Mouse (Mus musculus) forebrain, embryonic 16.5 days (tissue): ENCODE results near the gene Chst5. TPM values are rescaled to one million over a fixed set of nuclear protein-coding genes. Genes with fewer than 3 reads are reported as not detected.

Source experiments
- ATAC-seq: fragments of 200-750 bp; cut with Nextera tagmentation; 2 replicates; pipeline ENCODE4 v1.8.0; 2017; ENCODE audit warnings: mild to moderate bottlenecking, moderate library complexity
- H3K27ac ChIP-seq: fragments of 300-500 bp; sonication (generic); 2 replicates; pipeline ENCODE4 v1.5.1; 2014; ENCODE audit warnings: low read length, control low read depth
- H3K27me3 ChIP-seq: fragments of 300-500 bp; sonication (generic); replicated peaks from 2 replicates; pipeline ENCODE4 v1.6.1; 2014; ENCODE audit warnings: low read length; ENCODE audit not compliant: control insufficient read depth, insufficient read depth
- H3K36me3 ChIP-seq: fragments of 300-500 bp; sonication (generic); 2 replicates; pipeline ENCODE4 v1.6.1; 2014; ENCODE audit not compliant: control insufficient read depth, insufficient read depth
- H3K4me1 ChIP-seq: fragments of 300-500 bp; sonication (generic); replicated peaks from 2 replicates; pipeline ENCODE4 v1.6.1; 2014; ENCODE audit warnings: low read length; ENCODE audit not compliant: control insufficient read depth, insufficient read depth
- H3K4me2 ChIP-seq: fragments of 300-500 bp; sonication (generic); 2 replicates; pipeline ENCODE4 v1.6.1; 2014; ENCODE audit warnings: mild to moderate bottlenecking, low read length, control low read depth
- H3K4me3 ChIP-seq: fragments of 300-500 bp; sonication (generic); replicated peaks from 2 replicates; pipeline ENCODE4 v1.5.1; 2014; ENCODE audit warnings: mild to moderate bottlenecking, low read length, control low read depth
- H3K9ac ChIP-seq: fragments of 300-500 bp; sonication (generic); replicated peaks from 2 replicates; pipeline ENCODE4 v1.6.1; 2014; ENCODE audit warnings: low read depth, low read length, control low read depth
- H3K9me3 ChIP-seq: fragments of 300-500 bp; sonication (generic); 2 replicates; pipeline ENCODE4 v1.6.1; 2016; ENCODE audit warnings: low read length; ENCODE audit not compliant: control insufficient read depth
- WGBS: fragments of 180-500 bp; shearing (Covaris S2); extraction: QIAGEN DNeasy Blood & Tissue Kit; methylation state at CpG from one replicate; pipeline ENCODE4 v1.1.7; 2014; 5-methylcytosine and 5-hydroxymethylcytosine counted together
- polyA plus RNA-seq: library from polyadenylated mRNA; unstranded; fragments of >200 nt; fragmentation: Nextera tagmentation; extraction: Ambion mirVana; gene quantifications from 2 replicates; pipeline ENCODE4 v1.2.1, GENCODE M21; 2015

Chst5 gene
- polyA plus RNA-seq, 1 experiment from 2014 or later = 2.3 TPM

- 75% methylated on average over 1 of the region's 1 CpGs for WGBS
- no peak overlapping the region for H3K4me3 ChIP-seq
- ATAC-seq = no peak
- no peak overlapping the region for H3K9ac ChIP-seq
- H3K27ac ChIP-seq = no peak overlapping the region
- H3K4me1 ChIP-seq = peaks cover 9% of the 10 kb centered on the region
- no peak overlapping the region for H3K4me2 ChIP-seq
- no peaks in the 10 kb centered on the region for H3K36me3 ChIP-seq
- H3K27me3 ChIP-seq = peaks cover 35% of the 10 kb centered on the region
- no peaks in the 10 kb centered on the region for H3K9me3 ChIP-seq
Observed at GRCm38 (mm10) chr8:111887479-111887878, 22.8 kb downstream of the Chst5 start.

DNA sequence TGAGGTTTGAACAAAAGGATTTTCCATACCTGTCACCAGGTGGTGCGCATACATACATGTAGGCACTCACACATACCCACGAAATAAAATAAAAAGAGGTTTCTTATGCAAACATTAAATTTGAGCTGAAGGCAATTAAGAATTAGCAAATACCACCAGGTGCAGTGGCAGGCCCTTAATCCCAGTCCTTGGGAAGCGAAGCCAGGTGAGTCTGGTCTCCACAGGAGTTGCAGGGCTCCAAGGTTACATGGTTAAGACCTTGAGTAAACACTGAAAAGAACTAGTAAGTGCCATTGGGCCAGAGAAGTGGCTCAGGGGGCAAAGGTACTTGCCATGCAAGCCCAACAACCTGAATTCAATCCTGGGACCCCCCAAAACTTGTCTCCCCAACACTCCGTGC, 26.6 kb downstream of the Chst5 start:
- Histone ChIP-seq H3K27ac (no peak overlapping the region), H3K9me3 (no peaks in the 10 kb centered on the region), H3K9ac (no peak overlapping the region), H3K4me2 (no peak overlapping the region), H3K4me1 (no peaks in the 10 kb centered on the region), H3K27me3 (0 out of 2 replicates have a peak, but pooled peaks cover 2% of the 10 kb centered on the region), H3K4me3 (no peak overlapping the region), H3K36me3 (no peaks in the 10 kb centered on the region)
- ATAC-seq = no peak
- WGBS = 88% methylated on average over 4 of the region's 4 CpGs

DNA sequence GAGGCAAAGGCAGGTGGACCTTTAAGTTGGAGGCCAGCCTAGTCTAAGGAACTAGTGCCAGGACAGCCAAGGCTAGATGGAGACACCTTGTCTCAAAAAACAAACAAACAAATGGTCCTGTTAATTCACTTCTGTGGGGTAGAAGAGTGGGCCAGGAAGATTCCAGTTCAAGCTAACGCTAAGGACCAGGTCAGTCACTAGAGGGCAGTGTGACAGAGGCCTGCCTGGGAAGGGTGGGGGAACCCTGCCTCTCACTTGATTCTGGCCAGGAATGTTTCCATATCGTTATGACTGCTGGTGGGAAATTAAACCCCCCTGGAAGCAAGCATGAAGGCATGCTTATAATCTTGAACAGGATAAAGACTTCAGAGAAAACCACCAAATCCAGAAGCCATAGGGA, 28.7 kb downstream of the Chst5 start:
- H3K9me3 ChIP-seq = no peaks in the 10 kb centered on the region
- H3K27ac ChIP-seq = no peak overlapping the region
- H3K4me2 ChIP-seq = no peak overlapping the region
- 0 out of 2 replicates have a peak, but pooled peaks cover 2% of the 10 kb centered on the region for H3K4me1 ChIP-seq
- no peak overlapping the region for H3K4me3 ChIP-seq
- H3K36me3 ChIP-seq = no peaks in the 10 kb centered on the region
- ATAC-seq = no peak
- H3K27me3 ChIP-seq = no peaks in the 10 kb centered on the region
- WGBS = 2% methylated on average over 2 of the region's 2 CpGs
- no peak overlapping the region for H3K9ac ChIP-seq

GRCm38 (mm10) chr8:111877711-111878110, 32.5 kb downstream of the Chst5 start:
- ATAC-seq = no peak
- H3K4me3 ChIP-seq = no peak overlapping the region
- H3K9ac ChIP-seq = no peak overlapping the region
- 68% methylated on average over 9 of the region's 9 CpGs for WGBS
- H3K36me3 ChIP-seq = no peaks in the 10 kb centered on the region
- H3K27me3 ChIP-seq = no peaks in the 10 kb centered on the region
- no peak overlapping the region for H3K27ac ChIP-seq
- no peaks in the 10 kb centered on the region for H3K9me3 ChIP-seq
- H3K4me1 ChIP-seq = peaks cover 8% of the 10 kb centered on the region
- no peak overlapping the region for H3K4me2 ChIP-seq

DNA sequence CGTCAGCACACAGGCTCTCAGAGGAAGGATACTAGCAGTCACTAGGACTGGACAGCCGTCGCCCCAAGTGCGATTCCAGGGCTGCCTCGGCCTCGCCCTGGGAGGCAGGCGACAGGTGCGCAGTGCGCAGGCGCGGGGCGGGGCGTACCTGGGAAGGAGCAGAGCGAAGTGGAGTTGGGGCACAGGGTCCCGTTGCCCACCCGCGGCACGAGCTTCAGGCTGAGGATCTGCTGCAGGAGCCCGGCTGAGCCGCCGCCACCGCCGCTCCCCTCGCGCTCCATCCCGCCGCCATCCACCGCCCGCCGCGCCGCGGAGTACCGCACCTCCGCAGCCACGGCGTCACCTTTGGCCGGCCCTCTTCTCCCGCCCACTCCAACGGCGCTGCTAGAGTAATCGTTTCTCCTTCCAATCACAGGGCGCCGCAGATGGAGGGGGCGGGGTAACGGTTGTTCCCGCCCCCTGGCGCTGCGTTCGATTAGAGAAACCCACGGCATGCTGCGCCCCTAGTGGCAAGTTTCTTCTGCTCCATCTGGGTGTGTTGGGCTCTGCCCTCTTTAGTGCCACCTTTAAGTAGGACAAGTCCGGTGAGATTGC, 33.8 kb downstream of the Chst5 start, which contains the start of gene Tmem170:
Gene Tmem170, minus strand, starts transcription at position 396 of the 594 bp plus-strand sequence.
- Histone ChIP-seq H3K27me3 (no peaks in the 10 kb centered on the region), H3K4me3 (peak within 1 kb of the TSS; percentile 86), H3K36me3 (no peaks in the 10 kb centered on the region), H3K27ac (peak within 1 kb of the TSS; percentile 63), H3K4me2 (peak within 1 kb of the TSS; percentile 82), H3K9ac (peak within 1 kb of the TSS; percentile 71), H3K4me1 (peaks cover 8% of the 10 kb centered on the region), H3K9me3 (no peaks in the 10 kb centered on the region)
- peak; percentile 98 for ATAC-seq
- under 1% methylated on average over 48 of the region's 53 CpGs for WGBS

GRCm38 (mm10) chr8:111875758-111876157, 34.5 kb downstream of the Chst5 start:
- H3K36me3 ChIP-seq = no peaks in the 10 kb centered on the region
- ATAC-seq = no peak
- H3K9me3 ChIP-seq = no peaks in the 10 kb centered on the region
- no peaks in the 10 kb centered on the region for H3K27me3 ChIP-seq
- H3K27ac ChIP-seq = no peak overlapping the region
- WGBS = 24% methylated on average over 9 of the region's 9 CpGs
- peak overlapping the region; percentile 86 for H3K4me3 ChIP-seq
- peak overlapping the region; percentile 71 for H3K9ac ChIP-seq
- H3K4me2 ChIP-seq = peak overlapping the region; percentile 82
- H3K4me1 ChIP-seq = peaks cover 8% of the 10 kb centered on the region

- no peak for ATAC-seq
- Histone ChIP-seq H3K4me2 (no peak overlapping the region), H3K36me3 (no peaks in the 10 kb centered on the region), H3K4me3 (no peak overlapping the region), H3K27ac (no peak overlapping the region), H3K9ac (no peak overlapping the region), H3K27me3 (no peaks in the 10 kb centered on the region), H3K9me3 (no peaks in the 10 kb centered on the region), H3K4me1 (peaks cover 6% of the 10 kb centered on the region)
- WGBS = 76% methylated on average over 3 of the region's 3 CpGs
Observed at GRCm38 (mm10) chr8:111871278-111871677, 39.0 kb downstream of the Chst5 start.

DNA sequence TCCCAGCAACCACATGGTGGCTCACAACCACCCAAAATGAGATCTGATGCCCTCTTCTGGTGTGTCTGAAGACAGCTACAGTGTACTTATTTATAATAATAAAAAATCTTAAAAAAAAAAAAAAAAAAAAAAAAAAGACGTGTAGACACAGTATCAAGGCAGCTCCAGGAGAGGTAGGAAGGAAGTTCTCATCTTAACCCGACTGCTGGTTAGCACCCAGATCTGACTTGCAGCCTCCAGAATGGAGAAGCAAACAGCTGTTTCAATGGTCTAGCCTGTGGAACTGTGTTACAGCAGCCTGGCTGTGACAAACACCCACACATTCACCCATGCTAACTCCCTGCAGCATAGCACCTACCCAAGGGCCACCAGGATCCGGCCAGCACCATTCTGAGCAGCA, 39.9 kb downstream of the Chst5 start:
- no peak overlapping the region for H3K4me3 ChIP-seq
- H3K4me2 ChIP-seq = no peak overlapping the region
- no peak overlapping the region for H3K27ac ChIP-seq
- ATAC-seq = no peak
- no peaks in the 10 kb centered on the region for H3K36me3 ChIP-seq
- H3K4me1 ChIP-seq = no peaks in the 10 kb centered on the region
- no peaks in the 10 kb centered on the region for H3K9me3 ChIP-seq
- WGBS = 91% methylated on average over 3 of the region's 3 CpGs
- H3K9ac ChIP-seq = no peak overlapping the region
- no peaks in the 10 kb centered on the region for H3K27me3 ChIP-seq

- no peak overlapping the region for H3K4me3 ChIP-seq
- no peak overlapping the region for H3K9ac ChIP-seq
- no peaks in the 10 kb centered on the region for H3K4me1 ChIP-seq
- no peaks in the 10 kb centered on the region for H3K27me3 ChIP-seq
- 56% methylated on average over 2 of the region's 2 CpGs for WGBS
- H3K9me3 ChIP-seq = no peaks in the 10 kb centered on the region
- H3K36me3 ChIP-seq = no peaks in the 10 kb centered on the region
- no peak overlapping the region for H3K27ac ChIP-seq
- ATAC-seq = no peak
- H3K4me2 ChIP-seq = no peak overlapping the region
Observed at GRCm38 (mm10) chr8:111868664-111869063, 41.6 kb downstream of the Chst5 start.

DNA sequence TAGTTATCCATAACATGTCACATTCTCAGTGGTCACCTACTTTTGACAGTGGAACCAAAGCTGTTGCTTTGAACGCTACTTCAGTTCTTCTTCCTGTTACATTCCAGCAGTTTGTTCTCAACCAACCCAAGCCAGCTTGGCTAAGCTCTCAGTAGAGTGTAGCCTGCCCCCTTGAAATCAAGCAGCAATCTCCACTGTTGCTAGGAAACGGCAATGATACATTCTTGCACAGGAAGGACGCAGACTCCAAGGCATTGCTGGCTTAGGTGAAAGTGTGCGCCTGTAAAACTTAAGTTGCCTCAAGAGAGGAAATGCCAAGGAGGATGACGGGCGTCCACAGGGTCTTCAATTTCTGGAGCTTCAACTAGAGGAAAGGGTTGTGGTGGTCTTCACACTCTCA, 44.4 kb downstream of the Chst5 start:
- H3K4me3 ChIP-seq = no peak overlapping the region
- no peak overlapping the region for H3K9ac ChIP-seq
- no peaks in the 10 kb centered on the region for H3K36me3 ChIP-seq
- ATAC-seq = no peak
- no peaks in the 10 kb centered on the region for H3K27me3 ChIP-seq
- H3K4me2 ChIP-seq = no peak overlapping the region
- 95% methylated on average over 6 of the region's 6 CpGs for whole genome bisulfite sequencing
- no peak overlapping the region for H3K27ac ChIP-seq
- H3K9me3 ChIP-seq = no peaks in the 10 kb centered on the region
- no peaks in the 10 kb centered on the region for H3K4me1 ChIP-seq
